Mouse (Mus musculus) intestine, postnatal 0 days (tissue): ENCODE data around the gene Tff2. TPM values are rescaled to one million over a fixed set of nuclear protein-coding genes. Genes with fewer than 3 reads are reported as not detected.

Experiments
- ATAC-seq: fragments of 200-750 bp; cut with Nextera tagmentation; 2 replicates; pipeline ENCODE4 v1.8.0; 2017; ENCODE audit warnings: mild to moderate bottlenecking, moderate TSS enrichment, moderate library complexity
- H3K27ac ChIP-seq: fragments of 300-500 bp; sonication (generic); 2 replicates; pipeline ENCODE4 v1.5.1; 2014; ENCODE audit warnings: mild to moderate bottlenecking, low read depth, low read length, moderate library complexity
- H3K27me3 ChIP-seq: fragments of 300-500 bp; sonication (generic); replicated peaks from 2 replicates; pipeline ENCODE4 v1.6.1; 2014; ENCODE audit warnings: low read length, mixed read lengths; ENCODE audit not compliant: control insufficient read depth, insufficient read depth
- H3K36me3 ChIP-seq: fragments of 300-500 bp; sonication (generic); 2 replicates; pipeline ENCODE4 v1.6.1; 2014; ENCODE audit warnings: mild to moderate bottlenecking, moderate library complexity; ENCODE audit not compliant: control insufficient read depth, insufficient read depth
- H3K4me1 ChIP-seq: fragments of 300-500 bp; sonication (generic); replicated peaks from 2 replicates; pipeline ENCODE4 v1.6.1; 2014; ENCODE audit warnings: antibody characterized with exemption, low read length, mixed read lengths; ENCODE audit not compliant: control insufficient read depth, insufficient read depth
- H3K4me2 ChIP-seq: fragments of 300-500 bp; sonication (generic); replicated peaks from 2 replicates; pipeline ENCODE4 v1.6.1; 2014; ENCODE audit warnings: low read depth, mild to moderate bottlenecking, moderate library complexity
- H3K4me3 ChIP-seq: fragments of 300-500 bp; sonication (generic); 2 replicates; pipeline ENCODE4 v1.5.1; 2014; ENCODE audit warnings: low read depth, low read length
- H3K9ac ChIP-seq: fragments of 300-500 bp; sonication (generic); 2 replicates; pipeline ENCODE4 v1.6.1; 2014; ENCODE audit warnings: mild to moderate bottlenecking, low read depth, low read length
- H3K9me3 ChIP-seq: fragments of 300-500 bp; sonication (generic); 2 replicates; pipeline ENCODE4 v1.6.1; 2016; ENCODE audit warnings: mixed run types; ENCODE audit not compliant: control insufficient read depth
- CTCF ChIP-seq: sonication (generic); IDR thresholded peaks from 2 replicates; pipeline ENCODE4 v1.5.1; 2016; ENCODE audit warnings: low read depth, mild to moderate bottlenecking, control low read depth, antibody characterized with exemption, moderate library complexity
- WGBS: fragments of 180-500 bp; shearing (Covaris S2); extraction: QIAGEN DNeasy Blood & Tissue Kit; methylation state at CpG from one replicate; pipeline ENCODE4 v1.1.7; 2014; 5-methylcytosine and 5-hydroxymethylcytosine counted together
- polyA plus RNA-seq: library from polyadenylated mRNA; unstranded; fragments of >200 nt; fragmentation: Nextera tagmentation; extraction: Ambion mirVana; gene quantifications from 2 replicates; pipeline ENCODE4 v1.2.1, GENCODE M21; 2015

The Tff2 gene
- polyA plus RNA-seq, 1 experiment from 2014 or later: 116 TPM

DNA sequence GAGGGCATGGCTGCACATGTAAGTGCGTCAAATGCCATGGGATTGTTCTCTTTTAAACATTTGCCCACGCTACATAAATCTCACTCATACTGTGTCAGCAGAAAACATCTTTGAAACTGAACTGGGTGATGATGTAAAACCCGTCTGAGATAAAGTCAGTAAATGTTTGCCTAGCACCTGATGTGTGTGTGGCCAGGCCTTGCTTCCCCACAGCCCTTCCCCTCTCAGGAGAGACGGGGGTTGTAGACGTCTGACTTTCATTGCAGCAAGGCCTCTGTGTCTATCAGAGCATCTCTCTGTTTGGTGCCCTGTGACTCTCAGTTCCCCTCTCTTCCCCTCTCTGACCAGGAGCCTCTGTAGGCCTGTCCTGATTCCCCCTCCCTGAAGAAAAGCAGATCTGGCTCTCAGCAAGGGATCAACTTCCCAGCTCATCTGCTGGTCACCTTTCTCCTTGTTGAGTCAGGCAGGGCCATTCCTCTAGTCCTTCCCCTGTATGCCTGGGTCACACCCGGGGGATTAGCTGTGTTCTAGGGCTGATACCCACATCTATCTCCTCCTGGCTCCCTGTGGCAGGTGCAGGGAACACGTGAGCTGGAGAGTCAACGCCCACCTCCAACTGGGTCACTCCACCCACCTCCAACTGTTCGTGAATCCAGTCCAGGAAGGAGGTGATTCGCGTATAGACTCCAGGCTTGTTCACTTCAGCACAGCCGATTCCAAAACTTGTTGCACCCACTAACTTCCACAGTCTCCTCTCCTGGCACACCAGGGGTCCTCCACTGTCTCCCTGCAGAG, 39.3 kb upstream of the Tff2 start:
- WGBS: 30% methylated on average over 12 of the region's 12 CpGs
- H3K27ac ChIP-seq: no peak overlapping the region
- no peaks in the 10 kb centered on the region for H3K36me3 ChIP-seq
- no peak overlapping the region for H3K4me3 ChIP-seq
- H3K4me1 ChIP-seq: no peaks in the 10 kb centered on the region
- 0 out of 2 replicates have a peak overlapping the region, but pooled peaks have one; percentile 4 for H3K4me2 ChIP-seq
- TF ChIP-seq CTCF: no peak
- no peaks in the 10 kb centered on the region for H3K27me3 ChIP-seq
- H3K9me3 ChIP-seq: no peaks in the 10 kb centered on the region
- ATAC-seq: peak; percentile 61; the same call in 1 of the 2 replicates
- no peak overlapping the region for H3K9ac ChIP-seq

DNA sequence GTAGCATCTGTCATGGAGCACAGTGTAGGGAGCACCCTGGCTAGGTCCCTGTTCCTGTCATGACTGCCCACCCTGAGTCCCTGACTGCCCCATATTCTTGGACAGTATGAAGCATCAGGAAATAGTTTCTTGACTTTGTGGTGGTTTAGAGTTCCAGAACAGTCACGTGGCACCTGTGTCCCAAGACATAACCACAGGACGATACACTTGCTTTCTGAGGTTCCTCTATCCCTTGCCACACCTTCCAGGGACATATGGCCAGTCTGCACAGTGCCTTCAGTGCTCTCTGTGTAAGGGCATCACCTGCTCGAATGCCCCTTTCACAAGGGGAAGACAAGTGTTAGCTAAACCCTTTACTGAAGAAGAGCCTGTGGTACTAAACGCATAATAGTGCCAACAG, 37.4 kb upstream of the Tff2 start:
- ATAC-seq: no peak
- Histone ChIP-seq H3K9ac (no peak overlapping the region), H3K4me1 (no peaks in the 10 kb centered on the region), H3K9me3 (no peaks in the 10 kb centered on the region), H3K4me3 (no peak overlapping the region), H3K36me3 (no peaks in the 10 kb centered on the region), H3K27ac (no peak overlapping the region), H3K27me3 (no peaks in the 10 kb centered on the region), H3K4me2 (no peak overlapping the region)
- TF ChIP-seq CTCF: no peak
- 79% methylated on average over 4 of the region's 4 CpGs for WGBS

GRCm38 (mm10) chr17:31176321-31176720, 32.2 kb upstream of the Tff2 start:
- H3K4me2 ChIP-seq: no peak overlapping the region
- no peak overlapping the region for H3K4me3 ChIP-seq
- no peaks in the 10 kb centered on the region for H3K4me1 ChIP-seq
- TF ChIP-seq CTCF: no peak
- no peak for ATAC-seq
- no peak overlapping the region for H3K27ac ChIP-seq
- no peaks in the 10 kb centered on the region for H3K9me3 ChIP-seq
- no peaks in the 10 kb centered on the region for H3K36me3 ChIP-seq
- WGBS: 84% methylated on average over 4 of the region's 4 CpGs
- no peaks in the 10 kb centered on the region for H3K27me3 ChIP-seq
- no peak overlapping the region for H3K9ac ChIP-seq

- WGBS: 51% methylated on average over 5 of the region's 5 CpGs
- no peaks in the 10 kb centered on the region for H3K36me3 ChIP-seq
- H3K4me2 ChIP-seq: no peak overlapping the region
- H3K9me3 ChIP-seq: no peaks in the 10 kb centered on the region
- no peaks in the 10 kb centered on the region for H3K27me3 ChIP-seq
- H3K27ac ChIP-seq: no peak overlapping the region
- ATAC-seq: no peak
- H3K4me1 ChIP-seq: no peaks in the 10 kb centered on the region
- no peak for TF ChIP-seq CTCF
- no peak overlapping the region for H3K9ac ChIP-seq
- no peak overlapping the region for H3K4me3 ChIP-seq
Measured at GRCm38 (mm10) chr17:31169796-31170195, 25.7 kb upstream of the Tff2 start.

- no peaks in the 10 kb centered on the region for H3K4me1 ChIP-seq
- no peak within 1 kb of the TSS for H3K4me2 ChIP-seq
- H3K36me3 ChIP-seq: no peaks in the 10 kb centered on the region
- H3K9ac ChIP-seq: no peak within 1 kb of the TSS
- H3K27ac ChIP-seq: no peak within 1 kb of the TSS
- H3K27me3 ChIP-seq: no peaks in the 10 kb centered on the region
- no peak for ATAC-seq
- no peak within 1 kb of the TSS for H3K4me3 ChIP-seq
- no peak for TF ChIP-seq CTCF
- no peaks in the 10 kb centered on the region for H3K9me3 ChIP-seq
- WGBS: 76% methylated on average over 6 of the region's 6 CpGs
Measured at GRCm38 (mm10) chr17:31165127-31165526, 21.0 kb upstream of the Tff2 start, which contains the start of gene Tff1. Gene Tff1, minus strand, starts transcription at chr17:31165277.

DNA sequence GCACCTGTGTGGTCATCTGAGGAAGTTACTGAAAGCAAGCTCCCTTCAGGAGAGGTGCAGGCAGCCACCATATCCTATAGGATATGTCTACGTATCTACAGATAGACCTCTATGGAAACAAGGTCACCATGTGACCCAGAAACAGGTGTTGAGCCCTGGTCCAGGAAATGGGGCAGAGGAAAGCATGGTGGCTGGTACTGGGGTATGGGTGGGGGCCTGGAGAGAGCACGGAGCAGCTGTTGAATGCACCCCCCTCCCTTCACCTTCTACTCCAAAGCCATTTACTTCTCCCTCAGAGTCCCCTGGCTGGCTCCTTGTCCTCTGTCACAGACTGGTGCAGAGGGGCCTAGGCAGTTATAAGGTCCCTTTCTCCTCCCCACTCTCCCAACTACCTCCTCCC, 19.7 kb upstream of the Tff2 start:
- TF ChIP-seq CTCF: no peak
- H3K4me1 ChIP-seq: no peaks in the 10 kb centered on the region
- H3K27me3 ChIP-seq: no peaks in the 10 kb centered on the region
- no peak overlapping the region for H3K9ac ChIP-seq
- no peak overlapping the region for H3K4me2 ChIP-seq
- no peak overlapping the region for H3K27ac ChIP-seq
- no peaks in the 10 kb centered on the region for H3K36me3 ChIP-seq
- 62% methylated on average over 2 of the region's 2 CpGs for WGBS
- ATAC-seq: no peak
- H3K9me3 ChIP-seq: no peaks in the 10 kb centered on the region
- no peak overlapping the region for H3K4me3 ChIP-seq
